Mouse (Mus musculus) midbrain, embryonic 13.5 days (tissue): ENCODE results near the gene Aifm2. TPM values are rescaled to one million over a fixed set of nuclear protein-coding genes. Genes with fewer than 3 reads are reported as not detected.

ENCODE experiments used
- ATAC-seq: fragments of 200-750 bp; cut with Nextera tagmentation; 2 replicates; pipeline ENCODE4 v1.8.0; 2017; ENCODE audit warnings: mild to moderate bottlenecking, moderate TSS enrichment, moderate library complexity
- H3K27ac ChIP-seq: fragments of 300-500 bp; sonication (generic); 2 replicates; pipeline ENCODE4 v1.5.1; 2015; ENCODE audit warnings: inconsistent platforms, mild to moderate bottlenecking, moderate library complexity
- H3K27me3 ChIP-seq: fragments of 300-500 bp; sonication (generic); 2 replicates; pipeline ENCODE4 v1.6.1; 2015; ENCODE audit warnings: mild to moderate bottlenecking, inconsistent platforms
- H3K36me3 ChIP-seq: fragments of 300-500 bp; sonication (generic); 2 replicates; pipeline ENCODE4 v1.6.1; 2015; ENCODE audit warnings: mild to moderate bottlenecking, inconsistent platforms
- H3K4me1 ChIP-seq: fragments of 300-500 bp; sonication (generic); replicated peaks from 2 replicates; pipeline ENCODE4 v1.6.1; 2015; ENCODE audit warnings: inconsistent platforms
- H3K4me2 ChIP-seq: fragments of 300-500 bp; sonication (generic); replicated peaks from 2 replicates; pipeline ENCODE4 v1.6.1; 2015; ENCODE audit warnings: moderate library complexity, mild to moderate bottlenecking, inconsistent platforms
- H3K4me3 ChIP-seq: fragments of 300-500 bp; sonication (generic); replicated peaks from 2 replicates; pipeline ENCODE4 v1.5.1; 2015; ENCODE audit warnings: mild to moderate bottlenecking, inconsistent platforms
- H3K9ac ChIP-seq: fragments of 300-500 bp; sonication (generic); replicated peaks from 2 replicates; pipeline ENCODE4 v1.6.1; 2015; ENCODE audit warnings: mild to moderate bottlenecking, inconsistent platforms
- H3K9me3 ChIP-seq: fragments of 300-500 bp; sonication (generic); 2 replicates; pipeline ENCODE4 v1.6.1; 2016; ENCODE audit warnings: mild to moderate bottlenecking, inconsistent platforms
- WGBS: fragments of 180-500 bp; shearing (Covaris S2); methylation state at CpG from one replicate; pipeline ENCODE4 v1.1.7; 2015; 5-methylcytosine and 5-hydroxymethylcytosine counted together
- polyA plus RNA-seq: library from polyadenylated mRNA; unstranded; fragments of >200 nt; fragmentation: Nextera tagmentation; extraction: Ambion mirVana; gene quantifications from 2 replicates; pipeline ENCODE4 v1.2.1, GENCODE M21; 2015

Gene Aifm2
- polyA plus RNA-seq, 1 experiment from 2014 or later, result 4.9 TPM

DNA sequence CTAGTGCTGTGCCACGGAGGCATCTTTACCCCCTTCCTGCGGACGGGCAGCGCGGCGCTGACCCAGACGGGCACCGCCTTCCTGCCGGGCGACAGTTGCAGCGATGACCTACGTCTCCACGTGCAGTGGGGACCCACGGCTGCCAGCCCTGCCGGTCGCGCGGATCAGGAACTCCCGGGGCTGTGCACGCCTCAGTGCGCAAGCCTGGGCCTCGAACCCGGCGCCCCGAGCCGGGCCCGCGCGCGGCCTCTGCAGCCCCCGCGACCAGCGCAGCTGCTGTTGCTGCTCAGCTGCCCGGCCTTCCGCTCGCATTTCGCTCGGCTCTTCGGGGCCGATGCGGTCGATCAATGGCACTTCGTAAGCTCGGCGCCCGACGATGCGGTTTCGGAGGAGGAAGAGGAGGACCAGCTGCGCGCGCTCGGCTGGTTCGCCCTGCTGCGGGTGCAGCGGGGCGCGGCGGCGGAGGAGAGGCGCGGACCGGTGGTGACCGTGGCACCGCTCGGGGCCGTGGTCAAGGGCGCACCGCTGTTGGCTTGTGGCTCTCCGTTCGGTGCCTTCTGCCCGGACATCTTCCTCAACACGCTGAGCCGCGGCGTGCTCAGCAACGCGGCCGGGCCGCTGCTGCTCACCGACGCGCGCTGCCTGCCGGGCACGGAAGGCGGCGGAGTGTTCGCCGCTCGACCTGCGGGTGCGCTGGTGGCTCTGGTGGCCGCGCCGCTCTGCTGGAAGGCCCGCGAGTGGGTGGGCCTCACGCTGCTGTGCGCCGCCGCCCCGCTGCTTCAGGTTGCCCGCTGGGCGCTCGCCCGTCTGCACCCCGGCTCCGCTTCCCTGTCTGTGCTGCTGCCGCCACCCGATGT lies 19.1 kb upstream of the Aifm2 start:
- under 1% methylated on average over 91 of the region's 111 CpGs for WGBS
- ATAC-seq, result 0 out of 2 replicates have a peak, but pooled peaks have one; percentile 4
- Histone ChIP-seq H3K27me3 (no peaks in the 10 kb centered on the region), H3K27ac (peak overlapping the region; percentile 72; the same call in 1 of the 2 replicates), H3K4me1 (peaks cover 20% of the 10 kb centered on the region), H3K36me3 (peaks cover 37% of the 10 kb centered on the region), H3K9ac (peak overlapping the region; percentile 82), H3K4me2 (peak overlapping the region; percentile 100), H3K9me3 (no peaks in the 10 kb centered on the region), H3K4me3 (peak overlapping the region; percentile 96)

DNA sequence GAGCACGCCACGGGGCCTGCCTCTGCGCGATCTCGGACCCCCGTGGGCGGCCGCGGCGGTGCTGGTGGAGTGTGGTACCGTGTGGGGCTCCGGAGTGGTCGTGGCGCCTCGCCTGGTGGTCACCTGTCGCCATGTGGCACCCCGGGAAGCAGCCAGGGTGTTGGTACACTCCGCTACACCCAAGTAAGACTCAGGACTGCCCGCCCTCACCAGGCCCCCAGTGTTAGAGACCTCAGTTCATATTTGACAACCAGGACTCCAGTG lies 18.6 kb upstream of the Aifm2 start:
- Histone ChIP-seq H3K27me3 (no peaks in the 10 kb centered on the region), H3K4me1 (peaks cover 20% of the 10 kb centered on the region), H3K27ac (no peak overlapping the region), H3K9ac (peak overlapping the region; percentile 82), H3K4me3 (peak overlapping the region; percentile 96), H3K4me2 (peak overlapping the region; percentile 100), H3K36me3 (peaks cover 35% of the 10 kb centered on the region), H3K9me3 (no peaks in the 10 kb centered on the region)
- 12% methylated on average over 19 of the region's 19 CpGs for WGBS
- ATAC-seq, result no peak

DNA sequence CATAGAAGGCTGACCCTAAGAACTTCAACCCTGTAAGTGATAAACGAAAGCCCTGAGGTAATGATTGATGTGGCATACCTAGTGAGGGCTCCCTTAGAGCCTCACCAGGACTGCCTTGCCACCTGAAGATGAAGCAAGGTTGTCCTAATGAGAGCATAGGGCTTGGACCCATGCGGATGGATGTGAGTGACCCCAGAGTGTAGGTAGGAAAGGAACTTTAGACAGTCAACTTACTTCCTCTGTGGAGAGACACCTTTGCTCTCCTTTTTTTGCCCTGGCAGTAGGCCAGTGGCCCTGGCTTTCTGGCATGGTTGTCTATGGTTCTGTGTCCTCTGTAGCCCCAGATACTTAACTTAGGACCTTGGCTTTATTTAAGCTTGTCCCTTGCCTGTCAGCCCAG lies 18.0 kb upstream of the Aifm2 start:
- no peaks in the 10 kb centered on the region for H3K27me3 ChIP-seq
- H3K36me3 ChIP-seq, result peaks cover 35% of the 10 kb centered on the region
- peaks cover 20% of the 10 kb centered on the region for H3K4me1 ChIP-seq
- no peaks in the 10 kb centered on the region for H3K9me3 ChIP-seq
- ATAC-seq, result no peak
- no peak overlapping the region for H3K27ac ChIP-seq
- peak overlapping the region; percentile 82; the same call in 1 of the 2 replicates for H3K9ac ChIP-seq
- peak overlapping the region; percentile 100 for H3K4me2 ChIP-seq
- 97% methylated on average over 2 of the region's 2 CpGs for WGBS
- peak overlapping the region; percentile 96 for H3K4me3 ChIP-seq

DNA sequence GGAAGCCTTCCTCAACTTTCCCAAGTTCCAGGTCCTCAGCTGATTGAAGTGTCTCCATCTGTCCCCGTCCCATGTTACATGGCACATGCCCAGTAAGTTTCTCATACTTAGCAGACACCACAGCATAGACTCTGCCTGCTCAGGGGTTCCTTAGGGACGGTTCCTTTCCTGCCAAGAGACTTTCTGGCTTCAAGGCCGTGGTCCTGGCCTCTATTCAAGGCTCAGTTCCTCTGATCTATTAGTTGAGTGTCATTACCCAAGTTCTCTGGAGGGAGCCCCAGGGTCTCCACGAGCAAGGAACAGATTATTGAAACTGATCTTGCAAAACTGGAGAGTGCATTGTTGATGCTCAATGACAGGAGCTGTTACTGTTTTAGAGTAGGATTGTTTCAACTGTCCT lies 10.4 kb upstream of the Aifm2 start:
- Histone ChIP-seq H3K27me3 (no peaks in the 10 kb centered on the region), H3K4me2 (no peak overlapping the region), H3K4me1 (no peaks in the 10 kb centered on the region), H3K4me3 (no peak overlapping the region), H3K9ac (no peak overlapping the region), H3K9me3 (no peaks in the 10 kb centered on the region), H3K27ac (no peak overlapping the region), H3K36me3 (peaks cover 34% of the 10 kb centered on the region)
- 80% methylated on average over 4 of the region's 4 CpGs for WGBS
- no peak for ATAC-seq

DNA sequence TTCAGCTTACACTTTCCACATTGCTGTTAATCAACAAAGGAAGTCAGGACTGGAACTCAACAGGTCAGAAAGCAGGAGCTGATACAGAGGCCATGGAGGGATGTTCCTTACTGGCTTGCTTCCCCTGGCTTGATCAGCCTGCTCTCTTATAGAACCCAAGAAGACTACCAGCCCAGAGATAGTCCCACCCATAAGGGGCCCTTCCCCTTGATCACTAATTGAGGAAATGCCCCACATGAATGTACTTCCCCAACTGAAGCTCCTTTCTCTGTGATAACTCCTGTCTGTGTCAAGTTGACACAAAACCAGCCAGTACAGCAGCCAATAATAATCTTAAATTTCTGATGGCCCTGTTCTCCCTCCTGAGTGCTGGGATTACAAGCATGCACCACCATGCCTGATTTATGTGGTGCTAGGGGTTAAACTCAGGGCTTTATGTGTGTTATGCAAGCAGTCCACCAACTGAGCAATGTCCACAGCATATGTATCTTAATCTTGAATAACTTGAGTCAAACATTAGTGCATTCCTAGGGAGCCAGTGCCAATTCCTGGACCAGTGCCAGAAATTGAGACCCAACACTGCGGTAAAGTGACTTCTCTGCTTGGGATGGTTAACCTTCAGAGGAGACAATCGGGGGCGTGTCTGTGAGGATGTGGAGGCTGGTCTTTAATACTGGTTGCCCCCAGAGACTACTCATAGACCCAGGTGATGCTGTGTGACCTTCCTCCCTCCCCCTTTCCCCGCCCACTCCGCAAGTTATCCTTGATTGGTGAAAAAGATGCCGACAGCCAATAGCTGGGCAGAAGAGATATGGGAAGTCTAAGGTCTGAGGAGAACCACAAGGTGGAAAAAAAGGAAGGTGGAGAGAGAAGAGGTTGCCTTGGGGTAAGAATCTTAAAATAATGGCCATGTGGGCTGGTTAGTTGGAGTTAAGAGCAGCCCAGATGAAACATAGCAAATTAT lies 8.4 kb upstream of the Aifm2 start:
- Histone ChIP-seq H3K4me2 (no peak overlapping the region), H3K9me3 (no peaks in the 10 kb centered on the region), H3K36me3 (peaks cover 26% of the 10 kb centered on the region), H3K27me3 (no peaks in the 10 kb centered on the region), H3K4me1 (no peaks in the 10 kb centered on the region), H3K9ac (no peak overlapping the region), H3K27ac (no peak overlapping the region), H3K4me3 (no peak overlapping the region)
- 72% methylated on average over 6 of the region's 6 CpGs for WGBS
- ATAC-seq, result no peak

DNA sequence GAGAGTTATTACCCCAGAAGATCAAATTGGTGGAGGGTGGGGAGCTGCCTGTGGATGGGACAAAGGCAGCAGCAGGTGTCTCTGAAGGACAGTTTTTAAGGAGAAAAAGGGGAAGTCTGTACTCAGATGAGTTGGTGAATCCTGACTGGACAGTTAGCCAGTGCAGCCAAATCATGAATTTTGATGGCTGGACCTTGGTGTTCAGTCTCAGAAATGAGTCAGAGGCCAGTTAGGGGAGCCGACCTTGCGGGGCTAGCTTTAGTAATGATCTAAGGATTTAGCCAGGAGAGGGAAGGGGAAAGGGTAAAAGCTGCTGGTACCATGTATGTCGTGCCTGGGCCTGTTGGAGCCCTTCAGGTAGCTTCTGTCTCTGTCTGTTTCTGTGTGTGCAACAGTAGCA lies 1.5 kb upstream of the Aifm2 start:
- no peak overlapping the region for H3K9ac ChIP-seq
- no peaks in the 10 kb centered on the region for H3K9me3 ChIP-seq
- H3K36me3 ChIP-seq, result no peaks in the 10 kb centered on the region
- H3K4me3 ChIP-seq, result no peak overlapping the region
- peaks cover 24% of the 10 kb centered on the region; the same call in 1 of the 2 replicates for H3K27me3 ChIP-seq
- no peak overlapping the region for H3K4me2 ChIP-seq
- H3K27ac ChIP-seq, result no peak overlapping the region
- H3K4me1 ChIP-seq, result peaks cover 10% of the 10 kb centered on the region
- 75% methylated on average over 3 of the region's 3 CpGs for WGBS
- ATAC-seq, result no peak

DNA sequence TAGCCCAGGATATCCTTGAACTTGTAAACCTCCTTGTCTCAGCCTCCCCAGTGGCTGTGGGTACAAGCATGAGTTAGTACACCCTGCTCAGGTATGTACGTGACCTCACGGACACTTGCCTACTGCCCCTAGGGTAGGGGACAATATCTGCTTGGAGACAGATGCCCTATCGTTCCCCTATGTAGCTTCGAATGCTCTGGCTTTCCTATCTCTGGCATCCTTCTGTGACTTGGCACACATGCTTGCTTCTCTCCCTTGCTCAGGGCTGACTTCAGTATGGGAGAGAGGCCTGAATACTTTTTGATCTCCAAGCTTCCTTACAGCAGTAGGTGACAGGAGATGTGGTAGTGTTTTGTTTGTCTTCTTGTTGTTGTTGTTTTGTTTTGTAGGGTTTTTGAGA lies 917 bp upstream of the Aifm2 start:
- H3K27ac ChIP-seq, result no peak overlapping the region
- ATAC-seq, result no peak
- peaks cover 24% of the 10 kb centered on the region; the same call in 1 of the 2 replicates for H3K27me3 ChIP-seq
- no peak overlapping the region for H3K4me2 ChIP-seq
- WGBS, result 98% methylated on average over 4 of the region's 4 CpGs
- H3K9me3 ChIP-seq, result no peaks in the 10 kb centered on the region
- no peak overlapping the region for H3K9ac ChIP-seq
- H3K36me3 ChIP-seq, result no peaks in the 10 kb centered on the region
- H3K4me3 ChIP-seq, result no peak overlapping the region
- H3K4me1 ChIP-seq, result peaks cover 10% of the 10 kb centered on the region

DNA sequence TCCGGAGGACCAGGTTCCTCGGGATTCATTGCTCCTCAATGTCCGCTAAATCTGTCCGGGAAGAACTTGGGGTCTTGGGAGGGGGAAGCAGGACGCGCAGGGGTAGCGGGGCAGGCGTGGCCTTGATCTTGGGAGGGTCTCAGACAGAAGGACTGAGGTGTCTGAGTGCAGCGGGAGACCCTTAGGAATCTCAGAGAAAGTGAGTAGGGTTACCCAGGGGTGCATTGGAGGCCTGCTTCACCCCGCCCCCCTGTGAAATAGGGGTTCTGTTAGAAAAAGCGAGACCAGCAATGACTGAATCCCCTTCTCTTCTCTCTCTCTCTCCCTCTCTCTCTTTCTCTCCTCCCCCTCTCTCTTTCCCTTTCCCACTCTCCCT lies 387 bp downstream of the Aifm2 start:
- Histone ChIP-seq H3K27me3 (peaks cover 24% of the 10 kb centered on the region; the same call in 1 of the 2 replicates), H3K9me3 (no peaks in the 10 kb centered on the region), H3K4me3 (peak overlapping the region; percentile 52), H3K36me3 (no peaks in the 10 kb centered on the region), H3K4me2 (peak overlapping the region; percentile 87), H3K27ac (no peak overlapping the region), H3K9ac (peak overlapping the region; percentile 62), H3K4me1 (peaks cover 10% of the 10 kb centered on the region)
- peak; percentile 68 for ATAC-seq
- 4% methylated on average over 11 of the region's 11 CpGs for WGBS

DNA sequence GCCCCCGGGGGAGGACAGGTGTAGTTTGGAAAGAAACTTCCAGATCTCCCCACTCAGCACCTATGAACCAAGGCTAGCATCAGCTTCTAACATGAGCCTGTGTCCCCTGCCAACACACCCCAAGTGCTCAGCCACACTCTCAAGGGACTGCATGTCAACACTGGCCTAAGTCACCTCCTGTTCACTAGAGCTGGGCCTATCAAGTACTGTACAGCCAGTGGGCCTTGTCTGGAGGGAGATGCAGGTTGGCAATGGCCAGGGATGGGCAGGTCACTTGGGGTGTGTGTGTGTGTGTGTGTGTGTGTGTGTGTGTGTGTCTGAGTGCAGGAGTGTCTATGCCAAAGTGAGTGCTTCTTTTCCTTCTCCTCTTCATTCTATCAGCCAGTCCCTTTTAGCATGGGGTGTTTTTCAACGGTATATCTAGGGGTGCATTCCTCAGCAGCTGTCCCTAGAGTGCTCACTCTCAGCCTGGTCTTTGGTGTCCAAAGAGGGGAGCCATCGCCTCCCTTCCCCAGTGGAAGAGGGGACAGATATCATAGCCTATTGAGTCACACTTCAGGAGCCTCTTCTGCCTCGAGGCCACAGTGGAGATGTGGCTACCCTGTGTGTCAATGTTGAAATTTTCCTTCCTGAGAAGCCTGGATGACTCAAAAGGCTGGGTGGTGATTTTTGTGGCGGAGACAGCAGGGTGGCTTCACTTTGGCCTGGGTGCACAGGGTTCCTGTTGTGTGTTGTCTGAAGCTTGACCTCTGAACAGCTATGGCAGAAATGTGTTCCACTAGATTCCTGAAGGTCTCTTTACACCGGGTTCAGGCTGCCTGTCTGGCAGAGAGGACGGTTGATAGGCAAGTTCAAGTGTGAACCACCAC lies 1.2 kb downstream of the Aifm2 start:
- Histone ChIP-seq H3K36me3 (no peaks in the 10 kb centered on the region), H3K4me2 (peak overlapping the region; percentile 87; the same call in 1 of the 2 replicates), H3K4me1 (peaks cover 10% of the 10 kb centered on the region), H3K9me3 (no peaks in the 10 kb centered on the region), H3K27ac (no peak overlapping the region), H3K27me3 (peaks cover 24% of the 10 kb centered on the region; the same call in 1 of the 2 replicates), H3K9ac (no peak overlapping the region), H3K4me3 (no peak overlapping the region)
- ATAC-seq, result peak; percentile 47; the same call in 1 of the 2 replicates
- 77% methylated on average over 7 of the region's 7 CpGs for WGBS

DNA sequence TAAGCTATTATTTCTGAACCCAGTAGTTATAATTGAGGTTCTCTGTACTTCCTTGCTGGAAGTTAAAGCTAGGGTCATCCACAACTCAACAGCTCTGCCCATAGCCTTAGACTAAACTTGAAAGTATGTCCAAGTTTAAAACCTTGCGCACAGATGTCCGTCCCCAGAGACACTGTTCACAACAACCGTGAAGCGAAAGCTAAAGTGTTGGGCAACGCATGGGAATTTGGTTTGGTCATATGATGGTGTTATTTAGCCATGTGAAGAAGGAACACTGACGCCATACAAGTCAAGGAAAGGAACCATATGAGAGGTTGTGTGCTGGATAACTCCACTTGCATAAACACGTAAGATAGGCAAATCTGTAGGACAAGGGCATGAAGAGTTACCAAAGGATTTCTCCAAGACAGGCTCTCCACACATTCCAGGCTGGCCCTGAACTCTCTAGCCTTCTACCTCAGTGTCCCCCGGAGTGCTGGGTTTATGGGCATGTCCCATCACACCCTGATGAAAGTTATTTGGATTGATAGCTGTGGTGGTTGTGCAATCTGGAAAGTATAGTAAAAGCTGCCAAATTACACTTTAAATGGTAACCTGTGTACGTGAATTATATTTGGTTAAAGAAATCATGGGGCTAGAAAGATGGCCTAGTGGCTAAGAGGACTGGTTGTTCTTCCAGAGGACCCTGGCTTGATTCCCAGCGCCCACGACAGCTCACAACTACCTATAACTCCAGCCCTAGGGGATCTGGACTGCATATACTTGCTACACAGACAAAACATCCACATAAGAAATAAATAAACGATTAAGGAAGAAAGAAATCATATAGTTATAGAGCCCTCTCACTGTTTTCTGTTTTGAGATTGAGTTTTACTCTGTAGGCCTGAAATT lies 2.6 kb downstream of the Aifm2 start:
- Histone ChIP-seq H3K9ac (no peak overlapping the region), H3K4me2 (no peak overlapping the region), H3K4me1 (peaks cover 10% of the 10 kb centered on the region), H3K9me3 (no peaks in the 10 kb centered on the region), H3K27me3 (peaks cover 22% of the 10 kb centered on the region; the same call in 1 of the 2 replicates), H3K4me3 (no peak overlapping the region), H3K36me3 (no peaks in the 10 kb centered on the region), H3K27ac (no peak overlapping the region)
- no peak for ATAC-seq
- WGBS, result 92% methylated on average over 12 of the region's 12 CpGs

DNA sequence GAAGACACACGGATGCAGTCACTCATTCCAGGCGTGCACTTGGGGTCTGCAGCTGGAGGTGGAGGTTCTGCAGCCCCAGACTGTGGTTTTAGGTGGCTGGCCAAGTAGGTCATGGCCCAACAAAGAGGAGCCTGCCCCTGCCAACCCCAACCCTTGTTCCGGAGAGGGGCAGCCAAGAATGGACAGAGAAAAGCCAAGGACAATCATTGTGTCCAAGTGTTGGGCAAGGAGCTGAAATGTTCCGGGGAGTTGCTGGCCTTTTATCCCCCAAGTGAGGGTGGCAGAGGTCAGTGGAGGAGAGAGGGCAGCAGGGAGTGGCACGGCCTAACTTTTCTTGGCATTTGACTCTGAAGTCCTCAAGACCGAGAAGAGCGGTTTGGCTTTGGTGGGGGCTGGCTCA lies 5.3 kb downstream of the Aifm2 start:
- Histone ChIP-seq H3K9me3 (no peaks in the 10 kb centered on the region), H3K4me1 (peaks cover 7% of the 10 kb centered on the region), H3K4me3 (no peak overlapping the region), H3K27ac (no peak overlapping the region), H3K27me3 (peaks cover 12% of the 10 kb centered on the region; the same call in 1 of the 2 replicates), H3K9ac (no peak overlapping the region), H3K4me2 (no peak overlapping the region), H3K36me3 (no peaks in the 10 kb centered on the region)
- ATAC-seq, result no peak
- 88% methylated on average over 7 of the region's 7 CpGs for whole genome bisulfite sequencing
